Mouse (Mus musculus) bone marrow, adult 2 months (tissue): ENCODE data around the gene Nt5c2.

Source experiments
- CTCF ChIP-seq: fragments of 200-500 bp; IDR thresholded peaks from 2 replicates; pipeline ENCODE4 v1.5.1; 2011; ENCODE audit warnings: low read length, control low read depth; ENCODE audit not compliant: control insufficient read depth, insufficient read depth
- POLR2A ChIP-seq: fragments of 200-500 bp; IDR thresholded peaks from 2 replicates; pipeline ENCODE4 v1.6.1; 2011; ENCODE audit warnings: low read depth, mild to moderate bottlenecking, control low read depth, low read length, borderline replicate concordance; ENCODE audit not compliant: control insufficient read depth

DNA sequence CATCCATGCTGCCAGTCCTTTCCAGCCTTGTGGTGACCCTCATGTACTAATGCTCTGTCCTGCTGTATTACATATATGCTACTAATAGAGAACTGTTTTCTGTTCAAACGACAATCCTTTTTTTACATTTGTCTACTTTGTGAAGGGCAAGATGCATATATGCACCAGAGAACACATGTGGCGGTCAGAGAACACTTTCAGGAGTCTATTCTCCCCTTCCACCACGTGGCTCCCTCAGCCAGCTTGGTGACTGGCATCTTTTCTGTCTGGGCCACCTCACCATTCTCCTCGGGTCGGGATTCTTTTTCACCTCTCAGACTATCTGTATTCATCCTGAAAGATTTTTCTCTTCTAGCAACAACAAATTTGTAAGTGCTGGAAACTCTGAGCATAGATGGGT is 9.1 kb downstream of the Nt5c2 start:
- no peak for TF ChIP-seq POLR2A
- no peak for TF ChIP-seq CTCF
